Mouse (Mus musculus) olfactory bulb, adult 2 months (tissue): ENCODE measurements around the gene Mroh8.

Source experiments
- CTCF ChIP-seq: fragments of 200-500 bp; IDR thresholded peaks from 2 replicates; pipeline ENCODE4 v1.5.1; 2012; ENCODE audit warnings: low read depth, mild to moderate bottlenecking, low read length, moderate library complexity; ENCODE audit not compliant: insufficient read depth
- POLR2A ChIP-seq: fragments of 200-500 bp; IDR thresholded peaks from 2 replicates; pipeline ENCODE4 v1.6.1; 2012; ENCODE audit warnings: mild to moderate bottlenecking, low read depth, low read length, moderate library complexity; ENCODE audit not compliant: insufficient read depth

- TF ChIP-seq CTCF, result no peak
- no peak for TF ChIP-seq POLR2A
These were observed 108.7 kb downstream of the Mroh8 start for GRCm38 (mm10) chr2:157170626-157171025.
